Comparison of ENCODE assay signal across 28 mouse cellular contexts in the genomic region with DNA sequence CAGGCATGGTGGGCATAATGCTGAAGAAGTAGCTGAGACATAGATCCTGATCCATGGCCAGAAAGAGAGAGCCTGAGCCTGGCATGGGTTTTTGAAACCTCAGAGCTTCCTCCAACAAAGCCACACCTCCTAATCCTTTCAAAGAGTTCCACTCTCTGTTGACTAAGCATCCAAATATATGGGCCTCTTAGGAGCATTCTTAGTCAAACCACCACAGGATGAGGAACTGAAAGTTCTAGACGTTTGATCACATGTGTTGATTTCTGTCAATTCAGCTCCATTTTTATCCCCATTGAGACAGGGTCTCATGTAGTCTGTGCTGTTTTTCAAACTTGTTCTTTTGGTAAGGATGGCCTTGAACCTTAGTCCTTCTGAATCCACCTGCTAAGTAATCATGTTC.
"Had no signal": no experiment of that assay in that cellular context is flagged by ENCODE, and none has a peak within 500 bp of the region (broad histone marks: within the 10 kb centered on the region; RNA-seq: fewer than 3 reads in every experiment).

No protein-coding gene starts in this region.

- H3K27ac ChIP-seq: gastrocnemius, adult 2 months; heart, adult 2 months; heart, embryonic 13.5 days; heart, embryonic 15.5 days; hindbrain, embryonic 12.5 days; hindbrain, embryonic 15.5 days; hindbrain, postnatal 0 days; kidney, embryonic 15.5 days; kidney, postnatal 0 days; limb, embryonic 13.5 days; limb, embryonic 15.5 days; liver, embryonic 12.5 days; liver, embryonic 14.5 days had no signal

- H3K9me3 ChIP-seq: heart, embryonic 13.5 days; heart, embryonic 15.5 days; hindbrain, embryonic 12.5 days; hindbrain, embryonic 15.5 days; kidney, embryonic 15.5 days; limb, embryonic 13.5 days; limb, embryonic 15.5 days; liver, embryonic 12.5 days had no signal

- H3K27me3 ChIP-seq: heart, embryonic 13.5 days; heart, embryonic 15.5 days; hindbrain, embryonic 12.5 days; hindbrain, embryonic 15.5 days; kidney, embryonic 15.5 days; limb, embryonic 13.5 days; limb, embryonic 15.5 days; liver, embryonic 12.5 days had no signal

- DNase-seq: gastrocnemius, adult 2 months; gastrocnemius, postnatal 10 days; gastrocnemius, postnatal 25 days; heart, adult 11 months; heart, adult 2 months; heart, postnatal 14 days; heart, postnatal 36 days; kidney, adult 11 months; kidney, adult 2 months; kidney, adult 9 months; kidney, postnatal 14 days; kidney, postnatal 36 days; layer of hippocampus, adult 9-11 months; layer of hippocampus, postnatal 36 days; left cerebral cortex, postnatal 4 days had no signal

- ATAC-seq: hindbrain, postnatal 0 days; intestine, embryonic 16.5 days; liver, embryonic 12.5 days had no signal

- H3K4me1 ChIP-seq: heart, embryonic 13.5 days; heart, embryonic 15.5 days; hindbrain, embryonic 12.5 days; hindbrain, embryonic 15.5 days; kidney, embryonic 15.5 days; limb, embryonic 13.5 days; limb, embryonic 15.5 days; liver, embryonic 12.5 days had no signal

- H3K36me3 ChIP-seq: liver, embryonic 12.5 days had no signal

- H3K9ac ChIP-seq: heart, embryonic 13.5 days; heart, embryonic 15.5 days; hindbrain, embryonic 12.5 days; hindbrain, embryonic 15.5 days; kidney, embryonic 15.5 days; limb, embryonic 13.5 days; limb, embryonic 15.5 days; liver, embryonic 12.5 days; liver, embryonic 14.5 days had no signal

- H3K4me3 ChIP-seq: gastrocnemius, adult 2 months; heart, adult 2 months; heart, embryonic 13.5 days; heart, embryonic 15.5 days; hindbrain, embryonic 12.5 days; hindbrain, embryonic 15.5 days; kidney, embryonic 15.5 days; limb, embryonic 13.5 days; limb, embryonic 15.5 days; liver, embryonic 12.5 days had no signal

- H3K4me2 ChIP-seq: heart, embryonic 11.5 days; heart, embryonic 13.5 days; heart, embryonic 15.5 days; hindbrain, embryonic 12.5 days; hindbrain, embryonic 15.5 days; kidney, embryonic 15.5 days; limb, embryonic 13.5 days; limb, embryonic 15.5 days; liver, embryonic 12.5 days had no signal
